In genomic region chr3:83736980-83737379, GRCm38 (mm10) we compare ENCODE assay signal across 25 mouse cellular contexts. TPM values are rescaled to one million over a fixed set of nuclear protein-coding genes. Genes with fewer than 3 reads are reported as not detected.
DNase-seq lines count a peak whose midpoint lies in the region; ATAC-seq and TF ChIP-seq lines count a peak whose summit lies in the region.
"Had no signal": no experiment of that assay in that cellular context is flagged by ENCODE, and none has a peak within 500 bp of the region (broad histone marks: within the 10 kb centered on the region; RNA-seq: fewer than 3 reads in every experiment).

No protein-coding gene starts in this region.

- no peaks in the 10 kb centered on the region for H3K27me3 ChIP-seq in intestine, postnatal 0 days (replicated peaks; ENCODE audit: control insufficient read depth, insufficient read depth, low read length)
- H3K27me3 ChIP-seq in intestine, embryonic 16.5 days (replicated peaks; ENCODE audit: control insufficient read depth, insufficient read depth, low read length) = no peaks in the 10 kb centered on the region
- no peaks in the 10 kb centered on the region for H3K27me3 ChIP-seq in kidney, embryonic 15.5 days
- no peaks in the 10 kb centered on the region for H3K27me3 ChIP-seq in kidney, adult 2 months (replicated peaks; ENCODE audit: control insufficient read depth, insufficient read depth, low read length)
- H3K27me3 ChIP-seq in Patski = peaks cover 63% of the 10 kb centered on the region
- H3K27me3 ChIP-seq: embryonic facial prominence, embryonic 12.5 days; forebrain, embryonic 15.5 days had no signal

- CTCF ChIA-PET in Patski (lab: Charles Lee) = interaction anchor here (1.2 to 2.9 kb wide), 2 partner anchors 11 to 12 kb away, joined by 3 to 11 read pairs; no protein-coding TSS in a partner anchor

- H3K9ac ChIP-seq in intestine, postnatal 0 days (ENCODE audit: low read depth, low read length) = no peak overlapping the region
- H3K9ac ChIP-seq in intestine, embryonic 16.5 days (ENCODE audit: low read depth, low read length) = no peak overlapping the region
- no peak overlapping the region for H3K9ac ChIP-seq in kidney, embryonic 15.5 days
- H3K9ac ChIP-seq: embryonic facial prominence, embryonic 12.5 days; forebrain, embryonic 12.5 days; forebrain, embryonic 15.5 days; forebrain, postnatal 0 days had no signal

- no peak for TF ChIP-seq POLR2A in kidney, adult 2 months (IDR thresholded peaks at IDR 0.05; ENCODE audit: low read depth, low read length)

- TF ChIP-seq CTCF in intestine, postnatal 0 days (IDR thresholded peaks at IDR 0.05; ENCODE audit: low read depth) = peak; percentile 31; the same call in 1 of the 2 replicates
- no peak for TF ChIP-seq CTCF in kidney, adult 2 months (conservative IDR thresholded peaks at IDR 0.05; ENCODE audit: insufficient read depth, insufficient read length, low read depth, low read length)
- peak; percentile 11 for TF ChIP-seq CTCF in Patski (IDR thresholded peaks at IDR 0.05)

- POLR2A ChIA-PET in Patski (lab: Charles Lee) = no interaction called here

- H3K27ac ChIP-seq in intestine, postnatal 0 days (ENCODE audit: low read depth, low read length) = no peak overlapping the region
- no peak overlapping the region for H3K27ac ChIP-seq in intestine, embryonic 16.5 days (ENCODE audit: low read length)
- H3K27ac ChIP-seq in kidney, embryonic 15.5 days = no peak overlapping the region
- H3K27ac ChIP-seq in kidney, adult 2 months (ENCODE audit: insufficient read depth, low read depth, low read length) = no peak overlapping the region
- H3K27ac ChIP-seq: embryonic facial prominence, embryonic 10.5 days; embryonic facial prominence, embryonic 12.5 days; forebrain, embryonic 10.5 days; forebrain, embryonic 12.5 days; forebrain, embryonic 15.5 days had no signal

- in situ Hi-C loops in Patski (cut with MboI; ENCODE audit: low pct_unique_long_range_greater_than_20kb) = no loop called here

- no peak for ATAC-seq in intestine, postnatal 0 days
- no peak for ATAC-seq in intestine, embryonic 16.5 days
- ATAC-seq in kidney, embryonic 15.5 days (replicated peaks; ENCODE audit: low FRiP score) = peak; percentile 77
- ATAC-seq in Patski = no peak
- no peak for ATAC-seq in erythroid progenitor cell, adult 5-6 weeks (replicated peaks; ENCODE audit: low FRiP score, poor library complexity, severe bottlenecking)
- ATAC-seq: forebrain, embryonic 15.5 days; forebrain, postnatal 0 days had no signal

- H3K9me3 ChIP-seq in intestine, postnatal 0 days (ENCODE audit: control insufficient read depth) = no peaks in the 10 kb centered on the region
- no peaks in the 10 kb centered on the region for H3K9me3 ChIP-seq in intestine, embryonic 16.5 days (ENCODE audit: control insufficient read depth, low read length)
- no peaks in the 10 kb centered on the region for H3K9me3 ChIP-seq in kidney, embryonic 15.5 days (replicated peaks)
- H3K9me3 ChIP-seq: embryonic facial prominence, embryonic 10.5 days; embryonic facial prominence, embryonic 12.5 days; forebrain, embryonic 10.5 days; forebrain, embryonic 12.5 days; forebrain, embryonic 15.5 days; G1E had no signal

- H3K4me1 ChIP-seq in intestine, postnatal 0 days (replicated peaks; ENCODE audit: control insufficient read depth, insufficient read depth, low read length) = no peaks in the 10 kb centered on the region
- no peaks in the 10 kb centered on the region for H3K4me1 ChIP-seq in intestine, embryonic 16.5 days (ENCODE audit: control insufficient read depth, insufficient read depth, low read length)
- H3K4me1 ChIP-seq in kidney, embryonic 15.5 days = 0 out of 2 replicates have a peak, but pooled peaks cover 5% of the 10 kb centered on the region
- H3K4me1 ChIP-seq in kidney, adult 2 months (ENCODE audit: control insufficient read depth, insufficient read depth, low read length) = no peaks in the 10 kb centered on the region
- H3K4me1 ChIP-seq: forebrain, embryonic 15.5 days had no signal

- no peak for DNase-seq in kidney, adult 2 months
- DNase-seq in A20 (ENCODE audit: low read depth, low spot score) (peak; percentile 32), Patski (ENCODE audit: low read depth, low spot score) (no peak)
- DNase-seq in lung, postnatal 14 days = no peak
- DNase-seq: adrenal gland, adult 2 months; adrenal gland, postnatal 10 days; adrenal gland, postnatal 25 days; cerebellum, adult 11 months; cerebellum, adult 18-20 months; cerebellum, adult 8-10 months; cerebellum, adult 9-11 months; cerebellum, postnatal 14 days; cerebellum, postnatal 36 days; forebrain, postnatal 0 days had no signal

- H3K36me3 ChIP-seq in intestine, postnatal 0 days (ENCODE audit: control insufficient read depth, insufficient read depth) = no peaks in the 10 kb centered on the region
- H3K36me3 ChIP-seq in intestine, embryonic 16.5 days (ENCODE audit: control insufficient read depth, insufficient read depth, low read length) = no peaks in the 10 kb centered on the region
- H3K36me3 ChIP-seq in kidney, embryonic 15.5 days = no peaks in the 10 kb centered on the region
- no peaks in the 10 kb centered on the region for H3K36me3 ChIP-seq in kidney, adult 2 months (ENCODE audit: control insufficient read depth, insufficient read depth, low read length)
- H3K36me3 ChIP-seq: embryonic facial prominence, embryonic 10.5 days; embryonic facial prominence, embryonic 12.5 days; forebrain, embryonic 10.5 days; forebrain, embryonic 12.5 days; forebrain, embryonic 15.5 days; G1E had no signal

- H3K4me2 ChIP-seq in intestine, postnatal 0 days (replicated peaks; ENCODE audit: low read depth) = no peak overlapping the region
- H3K4me2 ChIP-seq in intestine, embryonic 16.5 days (ENCODE audit: low read depth, low read length) = no peak overlapping the region
- H3K4me2 ChIP-seq in kidney, embryonic 15.5 days = no peak overlapping the region
- H3K4me2 ChIP-seq: embryonic facial prominence, embryonic 12.5 days; forebrain, embryonic 12.5 days; forebrain, embryonic 15.5 days had no signal

- no peak overlapping the region for H3K4me3 ChIP-seq in intestine, postnatal 0 days (ENCODE audit: low read depth, low read length)
- H3K4me3 ChIP-seq in intestine, embryonic 16.5 days (ENCODE audit: low read length) = no peak overlapping the region
- H3K4me3 ChIP-seq in kidney, embryonic 15.5 days (replicated peaks) = no peak overlapping the region
- no peak overlapping the region for H3K4me3 ChIP-seq in kidney, adult 2 months (ENCODE audit: insufficient read depth, low read depth, low read length)
- H3K4me3 ChIP-seq: embryonic facial prominence, embryonic 10.5 days; embryonic facial prominence, embryonic 12.5 days; forebrain, embryonic 10.5 days; forebrain, embryonic 12.5 days; forebrain, embryonic 15.5 days had no signal

- WGBS in intestine, postnatal 0 days = 88% methylated on average over 4 of the region's 4 CpGs
- 88% methylated on average over 4 of the region's 4 CpGs for WGBS in intestine, embryonic 16.5 days
- 32% methylated on average over 4 of the region's 4 CpGs for WGBS in kidney, embryonic 15.5 days
- WGBS in kidney, adult 2 months = 44% methylated on average over 4 of the region's 4 CpGs

RNA-seq across cellular contexts. Expression of gene Sfrp2, which starts 29.1 kb away (rescaled TPM):
- polyA plus RNA-seq in intestine, postnatal 0 days (2015; fragmentation: Nextera tagmentation; extraction: Ambion mirVana) = 15.8 and 20.7 TPM in 2 replicates
- 56.2 and 58.9 TPM in 2 replicates for polyA plus RNA-seq in intestine, embryonic 16.5 days (2015; fragmentation: Nextera tagmentation; extraction: Ambion mirVana)
- polyA plus RNA-seq in kidney, embryonic 15.5 days (2015; fragmentation: Nextera tagmentation; extraction: Ambion mirVana) = 175 and 225 TPM in 2 replicates
- 14.0 and 30.5 TPM in 2 replicates for polyA plus RNA-seq in kidney, adult 2 months (2012; rRNA removed)
- 0.23 TPM for polyA plus RNA-seq in Patski (2021)
- total RNA-seq in erythroid progenitor cell, adult 5-6 weeks (2015; ENCODE audit: low replicate concordance) = not detected in 2 replicates
- not detected in 2 replicates for total RNA-seq in erythroid progenitor cell, adult 5-6 weeks (2017; ENCODE audit: low replicate concordance)
- total RNA-seq: common myeloid progenitor, adult 5-6 weeks had no signal
- polyA plus RNA-seq: G1E had no signal

Comparison
In these comparisons a context has a peak if more than half of its experiments do, and no peak if none do; other contexts are left out.
1. RNA of gene Sfrp2, which starts 29.1 kb away (polyA plus RNA-seq): 175 to 225 TPM in kidney, embryonic 15.5 days, 56.2 to 58.9 TPM in intestine, embryonic 16.5 days, 15.8 to 20.7 TPM in intestine, postnatal 0 days and 14.0 to 30.5 TPM in kidney, adult 2 months; 0.23 TPM in Patski (single experiment); every median in the first group is over 10 times any median in the second.